Mouse (Mus musculus): ENCODE measurements around the gene Wdfy4. TPM values are rescaled to one million over a fixed set of nuclear protein-coding genes. Genes with fewer than 3 reads are reported as not detected.

Gene Wdfy4
- polyA plus RNA-seq, 1 experiment from 2014 or later, result 0.31 TPM

DNA sequence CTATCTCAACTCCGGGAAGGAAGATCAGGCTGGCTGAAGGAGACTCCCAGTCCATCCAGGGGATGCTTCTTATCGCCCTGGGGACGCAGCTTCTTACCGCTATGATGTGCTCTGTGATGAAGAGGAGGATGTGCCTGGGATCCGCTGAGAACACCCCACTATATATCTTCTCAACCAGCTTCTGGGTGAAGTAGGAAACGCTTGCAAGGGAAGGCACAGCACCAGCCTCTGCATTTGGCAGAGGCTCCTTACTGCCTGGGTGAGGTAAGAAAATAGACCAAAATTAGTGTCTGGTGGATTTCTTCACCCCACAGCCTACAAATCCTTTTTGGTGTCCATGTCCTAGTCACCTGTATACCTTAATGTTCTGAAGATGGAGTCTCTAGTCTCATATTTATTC, 107.2 kb downstream of the Wdfy4 start:
- no peak overlapping the region for H3K9ac ChIP-seq
- WGBS, result 76% methylated on average over 6 of the region's 6 CpGs
- H3K27me3 ChIP-seq (replicated peaks), result no peaks in the 10 kb centered on the region
- no peaks in the 10 kb centered on the region for H3K4me1 ChIP-seq
- no peaks in the 10 kb centered on the region for H3K9me3 ChIP-seq
- no peaks in the 10 kb centered on the region for H3K36me3 ChIP-seq
- H3K27ac ChIP-seq (replicated peaks), result no peak overlapping the region
- ATAC-seq (ENCODE audit: extremely low read depth, insufficient number of reproducible peaks, low FRiP score, low TSS enrichment), result no peak
- no peak overlapping the region for H3K4me2 ChIP-seq
- H3K4me3 ChIP-seq, result no peak overlapping the region

- WGBS, result 72% methylated on average over 3 of the region's 3 CpGs
- no peak overlapping the region for H3K9ac ChIP-seq
- no peak overlapping the region for H3K4me3 ChIP-seq
- H3K27ac ChIP-seq (replicated peaks), result no peak overlapping the region
- H3K9me3 ChIP-seq, result no peaks in the 10 kb centered on the region
- no peaks in the 10 kb centered on the region for H3K27me3 ChIP-seq (replicated peaks)
- H3K36me3 ChIP-seq, result no peaks in the 10 kb centered on the region
- H3K4me2 ChIP-seq, result no peak overlapping the region
- 0 out of 2 replicates have a peak, but pooled peaks cover 3% of the 10 kb centered on the region for H3K4me1 ChIP-seq
- ATAC-seq (ENCODE audit: extremely low read depth, insufficient number of reproducible peaks, low FRiP score, low TSS enrichment), result no peak
These were observed 112.0 kb downstream of the Wdfy4 start for GRCm38 (mm10) chr14:33073355-33073754.

- WGBS, result 79% methylated on average over 7 of the region's 7 CpGs
- Histone ChIP-seq H3K27me3 (replicated peaks) (no peaks in the 10 kb centered on the region), H3K4me2 (no peak overlapping the region), H3K4me3 (no peak overlapping the region), H3K9me3 (no peaks in the 10 kb centered on the region), H3K4me1 (0 out of 2 replicates have a peak, but pooled peaks cover 3% of the 10 kb centered on the region), H3K9ac (no peak overlapping the region), H3K36me3 (no peaks in the 10 kb centered on the region), H3K27ac (replicated peaks) (no peak overlapping the region)
- ATAC-seq (ENCODE audit: extremely low read depth, insufficient number of reproducible peaks, low FRiP score, low TSS enrichment), result no peak
These were observed 113.0 kb downstream of the Wdfy4 start for GRCm38 (mm10) chr14:33072351-33072750.

GRCm38 (mm10) chr14:33067676-33068075, 117.6 kb downstream of the Wdfy4 start:
- no peak for ATAC-seq (ENCODE audit: extremely low read depth, insufficient number of reproducible peaks, low FRiP score, low TSS enrichment)
- Histone ChIP-seq H3K4me2 (no peak overlapping the region), H3K27me3 (replicated peaks) (0 out of 2 replicates have a peak, but pooled peaks cover 3% of the 10 kb centered on the region), H3K4me3 (no peak overlapping the region), H3K36me3 (no peaks in the 10 kb centered on the region), H3K4me1 (0 out of 2 replicates have a peak, but pooled peaks cover 3% of the 10 kb centered on the region), H3K27ac (replicated peaks) (no peak overlapping the region), H3K9me3 (no peaks in the 10 kb centered on the region), H3K9ac (no peak overlapping the region)
- WGBS, result 68% methylated on average over 9 of the region's 9 CpGs

DNA sequence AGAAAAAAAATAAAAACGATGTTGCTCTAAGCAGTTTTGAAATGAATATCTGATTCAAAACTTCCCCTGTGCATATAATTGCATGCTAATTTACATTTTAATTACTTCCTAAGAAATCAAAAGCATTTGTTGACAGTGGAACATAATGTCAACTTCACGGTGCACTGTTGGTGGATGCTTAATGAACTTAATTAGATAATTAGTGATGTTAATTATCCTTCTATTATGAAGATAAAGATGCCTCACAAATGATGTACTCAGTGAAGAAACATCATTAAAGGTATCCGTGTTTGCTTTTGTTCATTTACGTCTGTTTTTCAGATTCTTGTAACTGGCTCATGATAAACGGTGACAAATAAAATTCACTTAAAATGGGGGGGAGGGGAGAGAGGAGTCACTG, 122.3 kb downstream of the Wdfy4 start:
- ATAC-seq (ENCODE audit: extremely low read depth, insufficient number of reproducible peaks, low FRiP score, low TSS enrichment), result no peak
- Histone ChIP-seq H3K36me3 (no peaks in the 10 kb centered on the region), H3K4me2 (no peak overlapping the region), H3K9me3 (no peaks in the 10 kb centered on the region), H3K4me1 (no peaks in the 10 kb centered on the region), H3K27me3 (replicated peaks) (peaks cover 3% of the 10 kb centered on the region; the same call in 1 of the 2 replicates), H3K27ac (replicated peaks) (no peak overlapping the region), H3K4me3 (no peak overlapping the region), H3K9ac (no peak overlapping the region)
- WGBS, result 76% methylated on average over 5 of the region's 5 CpGs

DNA sequence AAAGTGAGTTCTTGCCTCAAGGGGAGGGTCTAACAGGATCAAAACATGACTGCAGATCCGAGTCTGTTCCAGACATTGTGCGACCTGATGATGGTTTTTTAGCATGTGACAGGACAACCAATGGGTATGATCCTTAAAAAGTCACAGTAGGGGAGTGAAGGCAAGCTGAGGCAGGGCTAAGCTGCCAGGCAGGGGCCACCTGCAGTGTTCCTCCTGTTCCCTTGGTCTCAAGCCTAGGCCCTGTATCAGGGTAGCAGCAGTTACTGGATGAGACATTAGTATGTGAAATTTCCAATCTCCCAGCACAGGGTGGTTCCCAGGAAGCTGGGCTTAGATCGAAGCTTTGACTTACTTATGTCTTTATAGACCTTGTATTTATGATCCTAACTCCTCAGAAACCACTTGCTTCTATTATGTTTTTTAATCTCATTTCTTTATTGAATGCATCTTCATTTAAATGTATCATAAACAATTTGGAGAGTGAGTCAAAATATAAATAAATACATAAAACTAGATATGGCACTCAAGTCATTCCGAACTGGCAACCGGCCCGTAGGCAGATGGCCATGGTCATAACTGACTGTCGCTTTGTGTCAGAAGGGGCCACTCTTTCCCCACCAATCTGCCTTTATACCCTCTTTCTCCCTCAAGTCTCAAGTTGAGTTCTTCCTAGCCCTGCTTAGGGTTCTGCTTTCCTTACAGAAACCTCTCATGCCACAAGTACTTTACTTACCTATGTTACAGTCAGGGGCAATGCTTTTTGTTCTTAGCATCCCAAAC, 126.2 kb downstream of the Wdfy4 start:
- 81% methylated on average over 7 of the region's 7 CpGs for WGBS
- no peaks in the 10 kb centered on the region for H3K36me3 ChIP-seq
- H3K4me1 ChIP-seq, result peaks cover 6% of the 10 kb centered on the region
- peaks cover 3% of the 10 kb centered on the region; the same call in 1 of the 2 replicates for H3K27me3 ChIP-seq (replicated peaks)
- no peak overlapping the region for H3K4me3 ChIP-seq
- ATAC-seq (ENCODE audit: extremely low read depth, insufficient number of reproducible peaks, low FRiP score, low TSS enrichment), result no peak
- H3K27ac ChIP-seq (replicated peaks), result no peak overlapping the region
- no peaks in the 10 kb centered on the region for H3K9me3 ChIP-seq
- H3K9ac ChIP-seq, result no peak overlapping the region
- H3K4me2 ChIP-seq, result no peak overlapping the region

GRCm38 (mm10) chr14:33053441-33053840, 131.9 kb downstream of the Wdfy4 start:
- no peak for ATAC-seq (ENCODE audit: extremely low read depth, insufficient number of reproducible peaks, low FRiP score, low TSS enrichment)

GRCm38 (mm10) chr14:33045217-33045616, 140.1 kb downstream of the Wdfy4 start:
- Histone ChIP-seq H3K36me3 (no peaks in the 10 kb centered on the region), H3K27ac (replicated peaks) (no peak overlapping the region), H3K4me3 (no peak overlapping the region), H3K4me1 (no peaks in the 10 kb centered on the region), H3K9me3 (no peaks in the 10 kb centered on the region), H3K27me3 (replicated peaks) (0 out of 2 replicates have a peak, but pooled peaks cover 8% of the 10 kb centered on the region), H3K9ac (no peak overlapping the region), H3K4me2 (no peak overlapping the region)
- WGBS, result 74% methylated on average over 3 of the region's 3 CpGs
- ATAC-seq (ENCODE audit: extremely low read depth, insufficient number of reproducible peaks, low FRiP score, low TSS enrichment), result no peak

More at GRCm38 (mm10) chr14:33053441-33053840, 131.9 kb downstream of the Wdfy4 start:
- Histone ChIP-seq H3K4me2 (no peak overlapping the region), H3K4me3 (no peak overlapping the region), H3K36me3 (no peaks in the 10 kb centered on the region), H3K9ac (no peak overlapping the region), H3K4me1 (peaks cover 17% of the 10 kb centered on the region), H3K27ac (replicated peaks) (no peak overlapping the region), H3K9me3 (no peaks in the 10 kb centered on the region), H3K27me3 (replicated peaks) (no peaks in the 10 kb centered on the region)
- 38% methylated on average over 8 of the region's 8 CpGs for WGBS

- H3K9ac ChIP-seq, result no peak overlapping the region
- peaks cover 17% of the 10 kb centered on the region for H3K27me3 ChIP-seq (replicated peaks)
- no peaks in the 10 kb centered on the region for H3K4me1 ChIP-seq
- no peaks in the 10 kb centered on the region for H3K36me3 ChIP-seq
- no peak overlapping the region for H3K27ac ChIP-seq (replicated peaks)
- no peak overlapping the region for H3K4me3 ChIP-seq
- H3K9me3 ChIP-seq, result no peaks in the 10 kb centered on the region
- 19% methylated on average over 3 of the region's 3 CpGs for WGBS
- ATAC-seq (ENCODE audit: extremely low read depth, insufficient number of reproducible peaks, low FRiP score, low TSS enrichment), result no peak
- no peak overlapping the region for H3K4me2 ChIP-seq
These were observed 148.5 kb downstream of the Wdfy4 start for GRCm38 (mm10) chr14:33036811-33037210.

DNA sequence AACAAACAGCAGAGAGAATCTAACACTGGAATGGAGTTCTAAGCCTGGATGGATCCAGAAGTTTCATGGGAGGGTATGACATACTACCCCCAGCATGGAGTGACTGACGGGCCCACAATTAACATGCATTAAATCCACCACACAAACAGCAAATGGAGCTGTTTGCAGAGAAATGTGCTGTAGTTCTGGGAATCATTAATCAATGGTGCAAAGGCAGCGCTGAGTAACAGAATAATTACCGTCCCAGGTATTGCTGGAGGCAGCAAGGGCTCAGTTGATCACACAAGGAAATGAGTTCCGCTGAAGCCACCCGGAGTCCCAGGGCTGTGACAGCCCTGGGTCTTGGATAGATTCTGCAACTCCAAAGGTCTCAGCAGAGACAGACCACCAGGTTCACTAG, 149.9 kb downstream of the Wdfy4 start:
- H3K4me2 ChIP-seq, result no peak overlapping the region
- no peaks in the 10 kb centered on the region for H3K36me3 ChIP-seq
- H3K4me1 ChIP-seq, result no peaks in the 10 kb centered on the region
- H3K27ac ChIP-seq (replicated peaks), result no peak overlapping the region
- H3K9me3 ChIP-seq, result no peaks in the 10 kb centered on the region
- peaks cover 17% of the 10 kb centered on the region for H3K27me3 ChIP-seq (replicated peaks)
- H3K9ac ChIP-seq, result no peak overlapping the region
- WGBS, result 71% methylated on average over 5 of the region's 5 CpGs
- no peak for ATAC-seq (ENCODE audit: extremely low read depth, insufficient number of reproducible peaks, low FRiP score, low TSS enrichment)
- no peak overlapping the region for H3K4me3 ChIP-seq

DNA sequence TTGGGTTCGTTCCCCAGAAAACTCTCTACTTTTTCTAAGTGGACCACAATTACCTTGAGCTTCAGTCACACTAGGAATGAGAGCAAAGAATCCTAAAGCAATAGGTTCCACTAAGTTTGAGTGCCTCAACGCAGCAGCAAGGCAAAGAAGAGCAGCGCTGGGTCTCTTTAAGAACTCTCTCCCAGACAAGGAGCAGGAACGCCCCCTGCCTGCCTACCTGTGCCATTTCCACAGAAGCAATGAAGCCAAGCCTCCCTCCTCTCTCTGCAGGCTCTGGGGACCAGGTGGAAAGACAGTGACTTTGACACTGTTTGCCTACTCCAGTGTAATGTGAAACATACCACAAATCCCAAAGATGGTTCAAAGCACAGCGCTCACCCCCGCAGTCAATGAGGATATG, 151.9 kb downstream of the Wdfy4 start:
- Histone ChIP-seq H3K4me2 (no peak overlapping the region), H3K4me3 (no peak overlapping the region), H3K9me3 (no peaks in the 10 kb centered on the region), H3K36me3 (no peaks in the 10 kb centered on the region), H3K4me1 (no peaks in the 10 kb centered on the region), H3K27ac (replicated peaks) (no peak overlapping the region), H3K27me3 (replicated peaks) (peaks cover 15% of the 10 kb centered on the region), H3K9ac (no peak overlapping the region)
- 41% methylated on average over 6 of the region's 6 CpGs for WGBS
- ATAC-seq (ENCODE audit: extremely low read depth, insufficient number of reproducible peaks, low FRiP score, low TSS enrichment), result no peak

GRCm38 (mm10) chr14:33030849-33031248, 154.5 kb downstream of the Wdfy4 start:
- no peaks in the 10 kb centered on the region for H3K4me1 ChIP-seq
- H3K9me3 ChIP-seq, result no peaks in the 10 kb centered on the region
- no peak overlapping the region for H3K4me2 ChIP-seq
- H3K27me3 ChIP-seq (replicated peaks), result peaks cover 14% of the 10 kb centered on the region
- no peaks in the 10 kb centered on the region for H3K36me3 ChIP-seq
- no peak overlapping the region for H3K9ac ChIP-seq
- 60% methylated on average over 3 of the region's 3 CpGs for WGBS
- H3K27ac ChIP-seq (replicated peaks), result no peak overlapping the region
- ATAC-seq (ENCODE audit: extremely low read depth, insufficient number of reproducible peaks, low FRiP score, low TSS enrichment), result no peak
- no peak overlapping the region for H3K4me3 ChIP-seq

All from heart, embryonic 13.5 days (tissue).